Mouse (Mus musculus) gastrocnemius, adult 2 months (tissue): ENCODE results near the gene Adamts1. TPM values are rescaled to one million over a fixed set of nuclear protein-coding genes. Genes with fewer than 3 reads are reported as not detected.

ENCODE experiments used
- DNase-seq: peaks from one replicate; pipeline ENCODE4 v3.0.0; 2022
- H3K27ac ChIP-seq: fragments of 200-600 bp; 2 replicates; pipeline ENCODE4 v1.8.1; 2022; ENCODE audit warnings: mild to moderate bottlenecking
- H3K4me3 ChIP-seq: fragments of 200-600 bp; 2 replicates; pipeline ENCODE4 v1.8.1; 2022; ENCODE audit warnings: mild to moderate bottlenecking, moderate library complexity
- CTCF ChIP-seq: fragments of 200-600 bp; IDR thresholded peaks from 2 replicates; pipeline ENCODE4 v1.8.1; 2022; ENCODE audit warnings: antibody characterized with exemption, mild to moderate bottlenecking, moderate library complexity
- intact Hi-C: fragments of 180-260 bp; cut with DNase I; formaldehyde crosslinking; loops from one replicate; pipeline ENCODE4 v1.15.1; 2025
- total RNA-seq, 2 experiments: library from RNA; stranded (reverse); gene quantifications; 2 replicates each; pipeline ENCODE4 v1.2.3; 2021

Gene Adamts1
- total RNA-seq, 2 experiments from 2014 or later: 17.3 to 24.4 TPM

DNA sequence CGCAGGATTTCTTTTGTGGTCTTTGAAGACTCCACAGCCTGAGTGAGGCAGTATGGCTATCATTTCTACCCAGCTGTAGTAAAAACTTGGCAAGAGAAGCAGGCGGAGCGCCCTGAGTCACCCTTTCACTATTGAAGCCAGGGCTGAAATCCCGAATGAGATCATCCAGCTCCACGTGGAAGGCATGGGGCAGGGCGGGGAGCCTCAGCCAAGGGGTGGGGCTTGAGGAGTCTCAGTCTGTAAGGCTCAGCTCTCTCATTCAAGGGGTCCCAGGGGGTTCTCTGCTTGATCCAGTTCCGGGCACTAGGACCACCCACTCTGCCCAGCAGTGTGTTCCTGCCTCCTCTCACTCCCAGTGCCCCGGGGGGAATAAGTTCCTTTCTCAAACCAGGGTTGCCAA is 2.2 kb downstream of the Adamts1 start:
- peak; percentile 96 for DNase-seq
- H3K4me3 ChIP-seq: peak overlapping the region; percentile 78
- no peak for TF ChIP-seq CTCF
- peak overlapping the region; percentile 97 for H3K27ac ChIP-seq
- intact Hi-C loops: loop anchor here (5.0 kb wide), 1 partner anchor 1267 kb away; no protein-coding TSS in a partner anchor

DNA sequence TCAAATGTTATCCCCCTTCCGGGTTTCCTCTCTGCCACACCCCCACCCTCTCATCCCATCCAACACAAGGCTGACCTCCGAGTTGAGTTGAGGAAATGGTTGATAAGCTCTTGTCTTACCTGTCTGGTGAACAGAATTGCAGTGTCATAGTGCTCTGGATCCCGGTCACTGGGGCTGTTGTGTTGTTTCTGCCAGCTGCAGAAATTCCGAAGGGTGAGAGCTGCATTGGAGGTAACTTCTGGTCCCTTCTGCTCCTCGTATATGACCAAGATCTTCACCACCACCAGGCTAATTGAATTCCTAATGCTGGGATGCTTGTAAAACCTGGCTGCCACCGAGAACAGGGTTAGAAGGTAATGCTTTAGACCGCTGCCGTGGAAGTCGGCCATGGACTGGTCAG is 2.9 kb downstream of the Adamts1 start:
- Histone ChIP-seq H3K27ac (peak overlapping the region; percentile 97), H3K4me3 (peak overlapping the region; percentile 78)
- intact Hi-C loops: loop anchor here (5.0 kb wide), 1 partner anchor 1267 kb away; no protein-coding TSS in a partner anchor
- peak; percentile 43 for DNase-seq
- TF ChIP-seq CTCF: no peak

DNA sequence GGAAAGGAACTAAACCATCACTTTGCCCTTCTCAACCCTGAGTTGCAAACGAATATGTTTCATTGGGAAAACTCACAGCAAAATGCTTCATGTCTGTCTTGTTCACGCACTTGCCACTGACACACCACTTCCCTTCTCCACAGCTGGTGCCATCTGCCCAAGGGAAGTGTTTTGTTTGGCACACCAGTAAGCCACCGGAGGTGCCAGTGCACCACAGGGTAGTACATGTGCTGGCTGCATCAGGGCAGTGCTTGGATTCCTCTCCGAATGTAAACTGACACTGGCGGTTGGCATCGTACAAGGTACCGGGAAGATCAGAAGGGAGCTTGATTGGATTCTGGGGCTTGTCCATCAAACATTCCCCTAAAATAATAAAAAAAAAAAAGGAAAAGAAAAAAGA is 4.6 kb downstream of the Adamts1 start:
- H3K4me3 ChIP-seq: peak overlapping the region; percentile 78
- intact Hi-C loops: no loop called here

DNA sequence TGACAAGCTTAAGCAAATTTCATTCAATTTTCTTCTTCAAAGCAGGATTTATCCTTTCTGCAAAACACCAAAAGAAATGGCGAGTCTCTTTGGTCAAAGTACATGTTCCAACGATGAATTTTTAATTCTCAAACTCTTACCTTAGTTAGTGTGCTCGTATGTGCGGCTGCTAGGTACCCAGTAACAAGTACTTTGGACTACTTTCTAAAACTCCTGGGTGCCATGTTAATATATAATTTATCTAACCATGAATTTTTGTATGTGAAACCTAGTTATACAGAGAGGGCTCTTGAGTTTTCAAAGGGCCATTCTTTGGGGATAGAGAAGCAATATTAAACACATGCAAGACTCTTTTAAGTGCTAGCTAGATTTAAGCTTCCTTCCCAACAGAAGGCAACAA is 5.8 kb downstream of the Adamts1 start:
- H3K4me3 ChIP-seq: no peak overlapping the region; the same call in 1 of the 2 replicates
- H3K27ac ChIP-seq: peak overlapping the region; percentile 97; the same call in 1 of the 2 replicates
- intact Hi-C loops: no loop called here
- DNase-seq: no peak
- TF ChIP-seq CTCF: no peak

More for the DNA sequence above, 4.6 kb downstream of the Adamts1 start:
- no peak for TF ChIP-seq CTCF
- peak; percentile 77 for DNase-seq
- peak overlapping the region; percentile 97 for H3K27ac ChIP-seq

DNA sequence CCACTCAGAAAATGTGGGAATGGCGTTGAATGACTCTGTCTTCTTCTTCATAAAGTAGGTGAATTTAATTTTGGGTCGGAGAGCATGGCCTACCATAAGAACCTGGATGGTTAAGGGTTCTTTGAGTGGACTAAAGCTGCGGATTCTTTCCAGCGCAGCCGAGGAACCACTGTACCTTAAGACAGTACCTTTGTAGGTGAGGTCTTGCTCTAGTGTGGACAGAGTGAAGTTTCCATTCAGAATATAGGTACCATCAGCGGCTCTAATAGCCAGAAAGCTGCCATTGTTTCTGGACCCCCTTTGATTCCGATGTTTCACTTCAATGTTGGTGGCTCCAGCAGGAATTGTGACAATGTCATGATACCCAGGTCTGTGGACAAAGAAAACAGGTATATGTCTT is 7.2 kb downstream of the Adamts1 start:
- Histone ChIP-seq H3K27ac (no peak overlapping the region), H3K4me3 (no peak overlapping the region)
- intact Hi-C loops: no loop called here
- TF ChIP-seq CTCF: no peak
- no peak for DNase-seq

DNA sequence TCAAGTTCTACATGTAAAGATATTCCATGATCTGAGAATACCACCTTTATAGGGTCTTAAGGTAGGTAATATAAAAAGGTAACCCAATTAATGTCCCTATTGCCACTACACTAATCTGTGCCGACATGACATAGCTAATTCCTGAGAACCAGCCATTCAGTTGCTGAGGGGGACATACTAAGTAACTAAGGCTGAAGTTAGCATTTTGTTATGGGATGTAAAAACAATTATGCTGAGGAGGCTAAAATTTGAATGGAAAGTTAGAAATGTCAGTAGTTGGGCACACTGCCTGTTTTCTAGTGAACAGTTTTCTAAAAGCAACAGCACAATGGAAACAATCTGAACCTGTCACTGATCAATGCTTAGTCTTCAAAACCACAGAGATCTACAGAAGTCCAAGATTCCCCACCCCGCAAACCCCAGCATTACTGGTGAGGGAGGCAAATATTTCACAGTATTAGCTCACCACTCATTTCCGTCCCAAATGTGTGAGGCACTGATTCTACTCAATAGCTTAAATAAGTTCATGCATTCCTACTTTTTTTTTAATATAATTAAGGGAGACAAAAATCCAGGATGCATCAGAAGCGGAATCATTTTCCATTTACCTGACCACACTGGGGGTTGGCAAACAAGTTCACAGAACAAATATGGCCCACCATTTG is 9.6 kb downstream of the Adamts1 start:
- no peak for DNase-seq
- no peak for TF ChIP-seq CTCF
- no peak overlapping the region for H3K27ac ChIP-seq
- intact Hi-C loops: no loop called here
- no peak overlapping the region for H3K4me3 ChIP-seq

DNA sequence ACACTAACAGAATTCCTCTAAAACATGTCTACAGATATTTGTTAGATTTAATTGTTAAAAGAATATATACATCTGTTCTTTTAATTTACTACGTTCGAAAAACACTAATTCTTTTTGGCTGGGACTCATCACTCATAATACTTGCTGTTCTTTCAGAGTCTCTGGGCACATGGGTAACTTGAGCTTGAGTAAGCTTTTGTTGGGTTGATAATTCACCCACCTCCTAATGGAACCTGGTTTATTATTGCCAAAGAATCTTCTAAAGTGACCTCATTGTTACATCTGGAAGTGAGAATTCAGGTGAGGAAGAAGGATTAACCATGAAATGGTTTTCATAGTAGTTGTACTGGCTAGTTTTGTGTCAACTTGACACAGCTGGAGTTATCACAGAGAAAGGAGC is 21.8 kb downstream of the Adamts1 start:
- TF ChIP-seq CTCF: no peak
- Histone ChIP-seq H3K4me3 (no peak overlapping the region), H3K27ac (no peak overlapping the region)
- DNase-seq: no peak
- intact Hi-C loops: no loop called here

DNA sequence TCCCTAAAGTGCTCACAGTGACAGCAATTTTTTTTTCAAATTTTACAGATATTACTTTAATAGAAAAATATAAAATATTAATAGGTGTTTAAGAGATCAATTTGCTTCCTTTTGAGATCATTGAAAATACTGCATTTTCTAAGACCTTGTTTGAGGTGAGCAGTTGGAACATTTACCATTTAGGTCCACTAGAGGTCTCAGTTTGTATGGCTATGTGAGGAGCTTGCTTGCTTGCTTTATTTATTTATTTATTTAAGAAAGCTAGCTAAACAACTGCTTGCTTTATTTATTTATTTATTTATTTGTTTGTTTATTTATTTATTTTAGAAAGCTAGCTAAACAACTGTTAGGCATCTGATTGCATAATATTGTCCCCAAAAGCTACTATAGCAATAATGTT is 23.1 kb downstream of the Adamts1 start:
- peak; percentile 75 for TF ChIP-seq CTCF
- intact Hi-C loops: no loop called here
- H3K27ac ChIP-seq: no peak overlapping the region
- no peak overlapping the region for H3K4me3 ChIP-seq
- no peak for DNase-seq

DNA sequence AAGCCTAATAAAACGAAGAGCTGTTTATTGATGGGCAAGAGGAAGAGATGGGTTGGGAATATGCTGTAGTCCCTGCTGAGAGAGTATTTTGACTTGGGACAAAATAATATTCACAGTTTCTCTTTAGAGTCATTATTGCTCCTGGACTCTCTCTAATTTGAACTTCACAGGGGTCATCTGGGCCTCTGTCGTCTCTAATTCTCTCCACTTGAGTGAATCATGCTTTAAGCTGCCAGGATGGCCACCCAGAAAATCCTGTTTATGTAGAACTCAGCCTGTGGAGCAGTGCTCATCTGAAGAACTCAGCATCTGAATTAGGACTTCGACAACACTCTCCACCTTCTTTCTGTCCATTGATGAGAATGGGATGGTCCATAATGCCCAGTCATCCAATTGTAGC is 30.6 kb downstream of the Adamts1 start:
- no peak overlapping the region for H3K4me3 ChIP-seq
- no peak overlapping the region for H3K27ac ChIP-seq
- no peak for TF ChIP-seq CTCF
- no peak for DNase-seq
- intact Hi-C loops: no loop called here

DNA sequence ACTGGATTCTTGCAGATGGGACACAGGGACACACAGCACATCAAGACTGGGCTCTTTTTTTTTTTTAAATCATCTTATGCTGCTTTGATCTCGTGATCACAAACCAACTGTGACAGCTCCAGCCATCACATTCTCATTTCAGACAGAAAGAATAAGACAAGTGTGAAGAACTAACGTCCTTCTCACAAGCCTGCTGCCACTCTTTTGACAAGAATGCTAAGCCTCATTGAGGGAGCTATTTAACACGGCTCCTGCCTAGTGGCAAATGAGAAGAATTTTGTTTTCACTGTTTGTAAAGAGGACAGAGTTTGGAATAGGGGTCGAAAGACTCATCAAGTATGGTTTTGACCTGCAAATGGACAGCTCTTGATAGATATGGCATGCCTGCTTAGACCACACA is 35.6 kb downstream of the Adamts1 start:
- H3K4me3 ChIP-seq: no peak overlapping the region
- H3K27ac ChIP-seq: no peak overlapping the region
- no peak for DNase-seq
- intact Hi-C loops: no loop called here
- no peak for TF ChIP-seq CTCF

DNA sequence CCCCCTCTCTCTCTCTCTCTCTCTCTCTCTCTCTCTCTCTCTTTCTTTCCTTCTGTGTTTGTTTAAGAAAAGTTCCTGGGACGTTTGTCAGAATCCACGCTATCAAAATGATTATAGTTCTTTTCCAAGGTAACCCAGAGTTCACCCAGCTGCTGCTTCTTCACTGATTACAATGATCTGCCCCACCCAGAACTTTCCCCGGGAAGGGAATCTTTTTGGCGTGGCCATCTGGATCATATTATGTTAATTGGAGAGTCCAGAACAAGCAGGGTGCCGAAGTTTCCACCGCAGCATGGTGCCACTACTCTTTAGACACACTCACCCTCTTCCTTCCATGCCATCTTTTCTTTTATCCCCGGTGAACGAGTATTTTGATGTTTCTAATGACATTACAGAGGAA is 37.2 kb downstream of the Adamts1 start:
- intact Hi-C loops: no loop called here
- no peak for TF ChIP-seq CTCF
- peak; percentile 34 for DNase-seq
- Histone ChIP-seq H3K27ac (peak overlapping the region; percentile 40; the same call in 1 of the 2 replicates), H3K4me3 (no peak overlapping the region)

DNA sequence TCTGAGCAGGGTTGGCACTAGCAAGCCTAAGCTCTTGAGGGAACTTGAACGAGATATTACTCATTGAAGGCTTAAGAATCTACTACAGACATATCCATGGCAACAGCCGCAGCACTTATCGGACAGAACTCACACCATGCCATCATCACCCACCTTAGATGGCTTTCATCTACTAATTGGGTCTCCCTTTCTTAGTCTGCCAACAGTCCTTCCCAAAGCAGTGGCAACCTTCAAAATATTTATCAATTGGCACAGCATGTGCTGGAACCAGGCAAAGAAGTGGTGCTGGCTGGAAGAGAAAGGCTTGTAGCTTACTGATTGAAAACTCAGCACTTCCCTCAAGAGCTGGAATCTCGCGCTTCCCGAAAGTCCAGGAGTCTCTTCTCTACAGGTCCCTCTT is 37.7 kb downstream of the Adamts1 start:
- H3K27ac ChIP-seq: peak overlapping the region; percentile 63; the same call in 1 of the 2 replicates
- intact Hi-C loops: no loop called here
- H3K4me3 ChIP-seq: no peak overlapping the region
- TF ChIP-seq CTCF: no peak
- no peak for DNase-seq

DNA sequence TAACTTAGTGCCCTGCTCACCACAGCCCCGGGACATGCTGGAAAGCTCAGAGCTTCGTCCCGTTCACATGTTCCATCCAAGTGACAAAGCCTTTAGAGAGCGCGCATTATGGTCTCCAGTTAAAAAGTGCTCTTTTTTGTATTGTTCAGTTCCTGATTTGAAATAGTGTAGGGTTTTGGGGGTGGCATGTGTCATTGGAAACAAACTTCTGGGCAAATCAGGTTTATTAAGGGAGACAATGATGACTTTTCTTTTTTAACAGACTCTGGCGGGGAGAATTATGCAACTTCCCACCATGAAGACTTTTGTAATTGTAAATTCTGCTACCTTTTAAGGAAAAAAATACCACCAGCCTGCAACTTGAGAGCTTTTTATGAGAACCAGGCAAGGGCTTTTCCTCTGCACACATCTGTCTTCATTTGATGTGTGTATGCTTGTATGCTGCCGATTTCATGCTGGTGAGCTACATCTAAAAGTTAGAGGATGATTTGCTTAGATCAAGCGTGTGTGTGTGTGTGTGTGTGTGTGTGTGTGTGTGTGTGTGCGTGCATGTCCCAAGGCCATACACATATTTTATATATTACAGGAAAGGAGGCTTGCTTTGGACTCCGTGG is 40.8 kb downstream of the Adamts1 start:
- no peak for DNase-seq
- intact Hi-C loops: no loop called here
- H3K4me3 ChIP-seq: no peak overlapping the region
- no peak for TF ChIP-seq CTCF
- H3K27ac ChIP-seq: no peak overlapping the region
